Mouse (Mus musculus) heart, embryonic 14.5 days (tissue): ENCODE results near the gene Rplp2. TPM values are rescaled to one million over a fixed set of nuclear protein-coding genes. Genes with fewer than 3 reads are reported as not detected.

Source experiments
- ATAC-seq: fragments of 200-750 bp; cut with Nextera tagmentation; 2 replicates; pipeline ENCODE4 v1.8.0; 2017; ENCODE audit warnings: low read depth, moderate TSS enrichment; ENCODE audit not compliant: insufficient number of reproducible peaks, insufficient read depth, low FRiP score
- H3K27ac ChIP-seq, 2 experiments: fragments of 200-500 bp in 1 of 2; fragments of 300-500 bp in 1 of 2; sonication (generic) in 1 of 2; replicated peaks in 1 of 2; 2 replicates each; pipeline ENCODE4 v1.5.1; 2012 to 2014; ENCODE audit warnings: low read depth in 2 of 2, low read length in 2 of 2, control low read depth in 1 of 2, mild to moderate bottlenecking in 1 of 2, mixed read lengths in 1 of 2; ENCODE audit not compliant: control insufficient read depth in 1 of 2, insufficient read depth in 1 of 2
- H3K27me3 ChIP-seq: fragments of 300-500 bp; sonication (generic); 2 replicates; pipeline ENCODE4 v1.6.1; 2014; ENCODE audit warnings: mild to moderate bottlenecking, low read length, control low read depth; ENCODE audit not compliant: control insufficient read depth, insufficient read depth
- H3K36me3 ChIP-seq: fragments of 300-500 bp; sonication (generic); 2 replicates; pipeline ENCODE4 v1.6.1; 2014; ENCODE audit warnings: mild to moderate bottlenecking, control low read depth, low read length, mixed read lengths; ENCODE audit not compliant: control insufficient read depth, insufficient read depth
- H3K4me1 ChIP-seq, 2 experiments: fragments of 200-500 bp in 1 of 2; fragments of 300-500 bp in 1 of 2; sonication (generic) in 1 of 2; 2 replicates each; pipeline ENCODE4 v1.6.1; 2012 to 2014; ENCODE audit warnings: low read length in 2 of 2, control low read depth in 1 of 2, mixed read lengths in 1 of 2; ENCODE audit not compliant: control insufficient read depth in 2 of 2, insufficient read depth in 2 of 2
- H3K4me2 ChIP-seq: fragments of 300-500 bp; sonication (generic); 2 replicates; pipeline ENCODE4 v1.6.1; 2014; ENCODE audit warnings: mild to moderate bottlenecking, low read length
- H3K4me3 ChIP-seq, 2 experiments: fragments of 200-500 bp in 1 of 2; fragments of 300-500 bp in 1 of 2; sonication (generic) in 1 of 2; 2 replicates each; pipeline ENCODE4 v1.5.1; 2012 to 2014; ENCODE audit warnings: low read length in 2 of 2, mild to moderate bottlenecking in 2 of 2, control low read depth in 1 of 2, low read depth in 1 of 2, moderate library complexity in 1 of 2; ENCODE audit not compliant: control insufficient read depth in 1 of 2, insufficient read depth in 1 of 2
- H3K9ac ChIP-seq: fragments of 300-500 bp; sonication (generic); 2 replicates; pipeline ENCODE4 v1.6.1; 2014; ENCODE audit warnings: mild to moderate bottlenecking, low read length
- H3K9me3 ChIP-seq: fragments of 300-500 bp; sonication (generic); 2 replicates; pipeline ENCODE4 v1.6.1; 2016; ENCODE audit warnings: low read length, control low read depth; ENCODE audit not compliant: control insufficient read depth
- WGBS: fragments of 180-500 bp; shearing (Covaris S2); extraction: QIAGEN DNeasy Blood & Tissue Kit; methylation state at CpG from one replicate; pipeline ENCODE4 v1.1.7; 2014; 5-methylcytosine and 5-hydroxymethylcytosine counted together
- polyA plus RNA-seq: library from polyadenylated mRNA; unstranded; fragments of >200 nt; fragmentation: Nextera tagmentation; extraction: Ambion mirVana; gene quantifications from 2 replicates; pipeline ENCODE4 v1.2.1, GENCODE M21; 2014

The Rplp2 gene
- polyA plus RNA-seq, 1 experiment from 2014 or later = 975 TPM

- Histone ChIP-seq H3K4me1 (peaks cover 5 to 18% of the 10 kb centered on the region in 2 experiments; a peak in 3 of 4 replicates), H3K4me2 (no peak overlapping the region), H3K27me3 (peaks cover 12% of the 10 kb centered on the region), H3K4me3 (no peak overlapping the region), H3K27ac (no peak overlapping the region), H3K36me3 (peaks cover 26% of the 10 kb centered on the region), H3K9me3 (no peaks in the 10 kb centered on the region), H3K9ac (no peak overlapping the region)
- no peak for ATAC-seq
- 68% methylated on average over 7 of the region's 7 CpGs for WGBS
Measured at GRCm38 (mm10) chr7:141487141-141487540, 40.0 kb downstream of the Rplp2 start.

GRCm38 (mm10) chr7:141491151-141491550 lies 44.0 kb downstream of the Rplp2 start:
- H3K4me2 ChIP-seq = no peak overlapping the region
- H3K27me3 ChIP-seq = no peaks in the 10 kb centered on the region
- peaks cover 50% of the 10 kb centered on the region for H3K36me3 ChIP-seq
- no peaks in the 10 kb centered on the region for H3K4me1 ChIP-seq
- no peaks in the 10 kb centered on the region for H3K9me3 ChIP-seq
- H3K9ac ChIP-seq = no peak overlapping the region
- no peak overlapping the region for H3K27ac ChIP-seq
- WGBS = 63% methylated on average over 2 of the region's 2 CpGs
- ATAC-seq = no peak
- no peak overlapping the region for H3K4me3 ChIP-seq

GRCm38 (mm10) chr7:141492738-141493137 lies 45.6 kb downstream of the Rplp2 start:
- Histone ChIP-seq H3K27me3 (no peaks in the 10 kb centered on the region), H3K4me2 (no peak overlapping the region), H3K27ac (no peak overlapping the region), H3K36me3 (peaks cover 50% of the 10 kb centered on the region), H3K4me3 (no peak overlapping the region), H3K4me1 (peaks cover 9 to 11% of the 10 kb centered on the region in 2 experiments), H3K9me3 (no peaks in the 10 kb centered on the region), H3K9ac (no peak overlapping the region)
- no peak for ATAC-seq
- WGBS = 85% methylated on average over 5 of the region's 5 CpGs

- Histone ChIP-seq H3K4me1 (peaks cover 10 to 14% of the 10 kb centered on the region in 2 experiments), H3K9ac (no peak overlapping the region), H3K27ac (no peak overlapping the region), H3K4me2 (no peak overlapping the region), H3K27me3 (no peaks in the 10 kb centered on the region), H3K9me3 (no peaks in the 10 kb centered on the region), H3K36me3 (peaks cover 50% of the 10 kb centered on the region), H3K4me3 (no peak overlapping the region)
- no peak for ATAC-seq
- 68% methylated on average over 1 of the region's 1 CpGs for WGBS
Measured at GRCm38 (mm10) chr7:141493729-141494128, 46.6 kb downstream of the Rplp2 start.

GRCm38 (mm10) chr7:141495379-141495778 lies 48.2 kb downstream of the Rplp2 start:
- Histone ChIP-seq H3K9ac (no peak overlapping the region), H3K36me3 (peaks cover 45% of the 10 kb centered on the region), H3K4me3 (no peak overlapping the region), H3K27ac (no peak overlapping the region), H3K4me1 (peaks cover 16 to 22% of the 10 kb centered on the region in 2 experiments), H3K27me3 (no peaks in the 10 kb centered on the region), H3K9me3 (no peaks in the 10 kb centered on the region), H3K4me2 (no peak overlapping the region)
- ATAC-seq = no peak
- 89% methylated on average over 2 of the region's 2 CpGs for WGBS

- Histone ChIP-seq H3K9me3 (no peaks in the 10 kb centered on the region), H3K4me2 (no peak overlapping the region), H3K4me1 (peaks cover 16 to 22% of the 10 kb centered on the region in 2 experiments), H3K27me3 (no peaks in the 10 kb centered on the region), H3K36me3 (peaks cover 42% of the 10 kb centered on the region), H3K4me3 (no peak overlapping the region), H3K27ac (no peak overlapping the region), H3K9ac (no peak overlapping the region)
- 75% methylated on average over 4 of the region's 4 CpGs for WGBS
- no peak for ATAC-seq
Measured at GRCm38 (mm10) chr7:141495940-141496339, 48.8 kb downstream of the Rplp2 start.

GRCm38 (mm10) chr7:141497600-141497999 lies 50.4 kb downstream of the Rplp2 start:
- no peak for ATAC-seq
- peak overlapping the region in 1 of 2 experiments; percentile 60; a peak in 2 of 4 replicates for H3K27ac ChIP-seq
- no peaks in the 10 kb centered on the region for H3K9me3 ChIP-seq
- H3K4me1 ChIP-seq = peaks cover 16 to 22% of the 10 kb centered on the region in 2 experiments
- no peaks in the 10 kb centered on the region for H3K27me3 ChIP-seq
- H3K4me3 ChIP-seq = no peak overlapping the region
- peaks cover 31% of the 10 kb centered on the region for H3K36me3 ChIP-seq
- no peak overlapping the region for H3K4me2 ChIP-seq
- WGBS = 68% methylated on average over 3 of the region's 3 CpGs
- 0 out of 2 replicates have a peak overlapping the region, but pooled peaks have one; percentile 11 for H3K9ac ChIP-seq
